Mouse (Mus musculus): Measurements from ENCODE around the gene Prodh2.

Prodh2 gene

GRCm38 (mm10) chr7:30549880-30550279 is 56.5 kb downstream of the Prodh2 start:
- DNase-seq (ENCODE audit: low read depth), result no peak

DNA sequence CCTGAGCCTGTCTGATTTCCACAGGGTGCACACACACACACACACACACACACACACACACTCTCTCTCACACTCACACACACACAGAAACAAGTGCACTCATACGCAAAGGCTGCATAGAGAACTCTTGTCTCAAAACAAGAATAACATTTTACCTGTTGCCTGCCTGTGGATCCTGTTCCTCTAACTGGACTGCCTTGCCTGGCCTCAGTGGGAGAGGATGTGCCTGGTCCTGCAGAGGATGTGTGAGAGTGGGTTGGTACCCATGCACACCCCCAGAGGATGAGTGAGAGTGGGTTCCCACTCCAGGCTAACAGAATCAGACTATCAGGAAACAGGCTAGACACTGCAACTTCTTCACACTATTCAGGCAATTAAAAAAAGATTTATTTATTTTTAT is 57.2 kb downstream of the Prodh2 start:
- DNase-seq (ENCODE audit: low read depth), result no peak

DNA sequence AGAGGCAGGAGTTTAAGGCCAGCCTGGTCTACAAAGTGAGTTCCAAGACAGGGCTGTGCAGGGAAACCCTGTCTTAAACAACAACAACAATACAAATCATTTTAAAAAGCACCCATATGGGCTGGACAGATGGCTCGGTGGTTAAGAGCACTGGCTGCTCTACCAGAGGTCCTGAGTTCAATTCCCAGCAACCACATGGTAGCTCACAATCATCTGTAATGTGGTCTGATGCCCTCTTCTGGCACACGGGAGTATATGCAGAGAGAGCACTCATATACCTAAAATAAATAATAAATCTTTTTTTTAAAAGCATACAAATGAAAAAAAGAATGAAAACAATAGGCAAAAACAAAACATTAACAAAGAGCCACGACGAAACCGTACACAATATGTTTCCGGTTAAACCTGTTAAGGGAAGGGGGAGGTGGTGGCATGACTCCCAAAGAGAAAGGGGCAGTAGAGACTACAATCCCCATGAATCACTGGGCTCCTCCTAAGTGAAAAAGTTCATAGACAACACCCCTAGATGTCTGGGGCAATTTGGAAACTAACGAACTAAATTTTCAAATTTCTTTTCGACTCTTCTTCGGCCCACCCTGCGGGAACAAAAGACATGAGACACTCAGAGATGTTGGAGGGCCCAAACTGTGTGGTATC is 58.2 kb downstream of the Prodh2 start:
- peak; percentile 90 for DNase-seq (ENCODE audit: low read depth)

- DNase-seq (ENCODE audit: low read depth), result peak; percentile 100
Measured at GRCm38 (mm10) chr7:30552102-30553020, 58.9 kb downstream of the Prodh2 start, which contains the start of the genes Hspb6 and Proser3. Gene Hspb6, plus strand, starts transcription at chr7:30552178. Gene Proser3, minus strand, starts transcription at chr7:30552299.

GRCm38 (mm10) chr7:30553021-30553589 is 59.7 kb downstream of the Prodh2 start:
- DNase-seq (ENCODE audit: low read depth), result peak; percentile 38

DNA sequence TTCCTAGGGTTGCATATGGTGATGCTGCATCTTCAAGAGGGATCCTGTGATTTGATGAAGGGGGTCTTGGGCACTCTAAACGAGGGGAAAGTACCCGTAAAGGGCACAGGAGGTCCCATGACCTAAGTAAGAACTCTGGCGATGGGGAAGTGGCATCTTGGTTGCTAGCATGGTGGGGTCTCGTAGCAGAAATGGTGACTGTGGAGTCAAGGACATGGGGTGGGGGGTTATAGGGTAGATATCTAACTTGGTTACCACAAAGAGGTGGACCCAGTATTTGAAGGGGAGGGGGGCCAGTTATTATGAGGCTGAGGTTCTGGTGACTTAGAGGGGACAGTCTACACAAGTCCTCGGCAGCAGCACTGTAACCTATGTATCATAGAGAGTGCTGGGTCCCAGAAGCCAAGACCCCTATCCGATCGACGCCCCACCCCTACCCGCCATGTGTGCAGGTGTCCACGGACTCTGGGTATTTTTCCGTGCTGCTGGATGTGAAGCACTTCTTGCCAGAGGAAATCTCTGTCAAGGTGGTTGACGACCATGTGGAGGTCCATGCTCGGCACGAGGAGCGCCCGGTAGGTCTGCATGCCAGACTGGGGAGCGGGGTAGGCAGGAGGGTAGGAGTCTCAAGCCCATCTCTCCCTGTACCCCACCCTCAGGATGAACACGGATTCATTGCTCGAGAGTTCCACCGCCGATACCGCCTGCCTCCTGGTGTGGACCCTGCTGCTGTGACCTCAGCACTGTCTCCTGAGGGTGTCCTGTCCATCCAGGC is 60.6 kb downstream of the Prodh2 start:
- DNase-seq (ENCODE audit: low read depth), result no peak

- peak; percentile 46 for DNase-seq (ENCODE audit: low read depth)
Measured at GRCm38 (mm10) chr7:30556894-30557536, 63.6 kb downstream of the Prodh2 start.

DNA sequence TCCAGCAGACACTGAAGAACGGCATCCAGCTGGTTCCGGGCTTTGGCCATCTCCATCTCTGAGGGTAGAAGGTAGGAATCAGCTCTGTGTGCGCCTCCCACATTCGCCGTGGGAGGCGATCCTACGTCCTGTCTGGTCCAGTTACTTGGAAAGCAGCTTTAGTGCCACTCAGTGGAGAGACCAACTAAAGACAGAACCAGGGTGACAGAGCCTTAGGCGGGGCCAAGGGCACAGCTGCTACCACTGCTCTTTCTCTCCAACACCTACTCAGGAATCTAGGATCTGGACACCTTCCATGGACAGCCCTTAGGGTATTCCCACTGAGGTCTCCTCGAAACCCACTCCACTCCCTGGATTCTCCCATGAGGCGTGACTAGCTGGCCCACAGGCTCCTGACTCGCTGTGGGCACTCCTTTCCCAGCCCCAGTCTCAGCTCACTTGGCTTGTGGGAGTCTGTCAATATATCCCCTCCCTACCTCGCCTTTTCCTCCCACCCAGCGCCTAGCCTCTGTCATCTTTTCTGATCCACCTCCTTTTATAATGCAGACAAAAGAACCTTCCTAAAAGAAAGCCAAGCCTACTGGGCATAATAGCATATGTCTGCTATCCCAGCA is 64.6 kb downstream of the Prodh2 start:
- DNase-seq (ENCODE audit: low read depth), result no peak

GRCm38 (mm10) chr7:30558656-30559442 is 65.4 kb downstream of the Prodh2 start:
- DNase-seq (ENCODE audit: low read depth), result no peak

GRCm38 (mm10) chr7:30559443-30559954 is 66.1 kb downstream of the Prodh2 start, which contains the start of gene Lin37:
Gene Lin37, minus strand, starts transcription at chr7:30559838.
- DNase-seq (ENCODE audit: low read depth), result peak; percentile 99

DNA sequence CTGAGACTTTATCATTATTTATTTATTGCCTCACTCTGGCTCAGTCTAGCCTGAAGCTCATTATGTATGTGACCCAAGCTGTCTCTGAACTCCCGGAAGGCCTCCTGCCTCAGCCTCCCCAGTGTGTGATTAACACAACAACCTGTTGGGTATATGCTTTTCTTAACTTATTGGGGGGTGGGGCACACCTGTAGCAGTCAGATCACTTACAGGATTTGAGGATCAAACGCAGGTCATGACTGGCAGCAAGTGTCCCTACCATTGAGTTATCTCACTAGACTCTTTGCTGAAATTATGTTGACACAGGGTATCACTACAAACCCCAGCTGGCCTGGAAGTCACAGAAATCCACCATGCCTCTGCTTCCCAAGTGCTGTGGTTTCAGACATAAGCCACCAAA is 66.9 kb downstream of the Prodh2 start:
- DNase-seq (ENCODE audit: low read depth), result no peak

DNA sequence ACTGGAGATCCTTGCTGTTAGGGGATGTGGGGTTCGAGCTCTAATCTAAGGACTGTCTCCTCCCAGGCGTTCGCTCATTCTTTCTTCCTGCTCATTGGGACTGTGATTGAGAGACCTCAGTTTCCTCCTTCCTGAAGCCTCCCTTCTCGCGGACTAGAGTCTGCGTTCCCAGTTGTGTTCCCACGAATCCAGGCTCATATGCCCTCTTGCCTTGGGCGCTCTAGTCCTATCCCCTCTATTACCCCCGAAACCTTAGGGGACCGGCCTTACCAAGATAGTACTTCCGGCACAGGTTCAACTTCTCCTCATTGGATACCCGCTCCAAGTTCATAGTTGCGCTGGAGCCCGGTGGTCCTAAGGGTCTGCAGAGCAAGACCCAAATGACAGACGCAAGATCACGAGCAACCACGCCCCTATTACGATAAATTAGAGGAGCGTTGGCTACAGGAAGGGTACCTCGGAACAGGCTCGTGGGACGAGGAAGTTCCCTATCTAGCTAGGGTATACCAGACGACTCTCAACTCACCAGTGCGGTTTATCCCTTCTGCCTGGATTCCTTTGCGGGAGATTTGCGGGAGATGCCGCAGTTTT is 69.2 kb downstream of the Prodh2 start:
- DNase-seq (ENCODE audit: low read depth), result no peak
